Mouse (Mus musculus): ENCODE results near the gene Dus3l.

Gene Dus3l

DNA sequence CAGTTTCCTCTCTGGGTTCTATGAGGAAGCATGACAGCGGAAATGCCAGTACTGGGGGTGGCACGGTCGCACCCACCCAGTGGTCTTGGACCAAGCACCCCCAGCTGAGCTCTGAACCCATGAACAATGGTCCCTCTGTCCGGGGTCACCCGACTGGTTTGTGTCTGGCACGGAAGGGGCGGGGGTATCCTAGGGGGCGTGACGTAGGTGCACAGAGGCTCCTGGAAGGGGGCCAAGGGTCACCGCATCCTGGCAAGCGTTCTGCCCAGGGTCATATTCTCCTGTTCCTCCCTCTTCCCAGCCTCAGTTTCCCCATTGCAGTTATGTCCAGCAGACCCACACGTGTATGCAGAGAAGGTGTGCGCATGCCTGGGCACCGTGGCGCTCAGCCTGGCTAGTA is 11.1 kb upstream of the Dus3l start:
- DNase-seq (ENCODE audit: extremely low read depth, insufficient read length, low spot score), result no peak

GRCm38 (mm10) chr17:56754271-56755185 is 10.0 kb upstream of the Dus3l start:
- DNase-seq (ENCODE audit: extremely low read depth, insufficient read length, low spot score), result no peak

GRCm38 (mm10) chr17:56756703-56757399 is 7.7 kb upstream of the Dus3l start:
- DNase-seq (ENCODE audit: extremely low read depth, insufficient read length, low spot score), result no peak

- DNase-seq (ENCODE audit: extremely low read depth, insufficient read length, low spot score), result no peak
Measured at GRCm38 (mm10) chr17:56757416-56758123, 7.0 kb upstream of the Dus3l start, which contains the start of gene Nrtn. Gene Nrtn, minus strand, starts transcription at chr17:56757530.

DNA sequence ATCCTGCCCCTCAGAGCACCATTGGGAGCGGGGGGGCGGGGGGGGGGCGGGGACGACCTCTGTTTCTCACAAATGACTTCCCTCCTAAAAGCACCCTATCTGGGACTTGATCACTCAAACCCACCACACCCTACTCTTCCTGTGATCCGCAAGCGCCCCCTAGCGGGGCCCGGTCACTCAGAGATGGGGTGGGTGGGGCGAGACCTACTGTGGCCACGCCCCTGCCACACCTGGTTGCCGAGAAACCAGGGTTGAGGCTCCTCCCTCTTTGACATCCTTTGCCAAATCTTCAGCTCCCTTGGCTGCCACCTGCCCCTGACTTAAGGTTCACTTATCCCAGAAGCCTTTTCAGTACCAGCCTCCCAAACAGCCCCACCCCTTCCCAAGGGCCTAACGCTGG is 6.4 kb upstream of the Dus3l start:
- DNase-seq (ENCODE audit: extremely low read depth, insufficient read length, low spot score), result no peak

- DNase-seq (ENCODE audit: extremely low read depth, insufficient read length, low spot score), result no peak
Measured at GRCm38 (mm10) chr17:56759261-56759660, 5.3 kb upstream of the Dus3l start.

DNA sequence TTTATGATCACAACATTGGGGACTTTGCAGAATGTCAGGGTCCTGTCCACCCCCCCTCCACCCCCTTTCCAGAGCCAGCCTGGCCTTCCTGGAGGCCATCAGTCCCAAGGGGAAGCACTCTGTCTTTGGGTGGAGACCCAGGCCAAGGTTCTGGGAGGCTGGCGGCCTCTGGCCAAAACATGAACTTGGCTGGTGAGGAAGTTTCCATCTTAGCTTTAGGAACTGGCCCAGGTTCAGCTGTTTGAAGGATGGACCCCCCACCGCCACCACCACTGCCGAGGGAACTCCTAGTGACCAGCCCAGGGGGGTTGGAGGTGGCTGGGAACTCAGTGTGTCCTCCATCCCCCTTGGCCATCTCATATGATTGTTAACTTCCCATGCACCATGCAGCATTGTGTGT is 3.5 kb upstream of the Dus3l start:
- DNase-seq (ENCODE audit: extremely low read depth, insufficient read length, low spot score), result no peak

DNA sequence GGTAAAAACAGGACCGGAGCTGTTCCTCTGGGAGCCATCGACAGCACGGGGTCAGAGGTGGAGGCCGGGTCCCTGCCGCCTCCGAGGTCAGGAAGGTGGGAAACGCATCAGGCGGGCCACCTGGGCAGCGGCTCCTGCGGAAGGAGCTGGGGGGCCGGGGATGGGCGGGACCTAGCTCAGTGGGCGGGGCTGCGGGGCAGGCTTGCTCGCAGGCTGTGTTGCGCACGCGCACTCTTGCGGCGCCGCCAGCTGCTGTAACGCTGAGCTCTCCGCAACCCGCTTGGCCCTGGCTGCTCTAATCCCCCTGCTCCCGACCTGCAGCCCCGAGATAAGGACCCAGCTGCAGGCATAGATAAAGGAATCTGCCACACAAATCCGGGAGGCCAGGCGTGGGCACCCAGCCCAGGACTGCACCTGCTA is 2.6 kb upstream of the Dus3l start:
- DNase-seq (ENCODE audit: extremely low read depth, insufficient read length, low spot score), result peak; percentile 60

DNA sequence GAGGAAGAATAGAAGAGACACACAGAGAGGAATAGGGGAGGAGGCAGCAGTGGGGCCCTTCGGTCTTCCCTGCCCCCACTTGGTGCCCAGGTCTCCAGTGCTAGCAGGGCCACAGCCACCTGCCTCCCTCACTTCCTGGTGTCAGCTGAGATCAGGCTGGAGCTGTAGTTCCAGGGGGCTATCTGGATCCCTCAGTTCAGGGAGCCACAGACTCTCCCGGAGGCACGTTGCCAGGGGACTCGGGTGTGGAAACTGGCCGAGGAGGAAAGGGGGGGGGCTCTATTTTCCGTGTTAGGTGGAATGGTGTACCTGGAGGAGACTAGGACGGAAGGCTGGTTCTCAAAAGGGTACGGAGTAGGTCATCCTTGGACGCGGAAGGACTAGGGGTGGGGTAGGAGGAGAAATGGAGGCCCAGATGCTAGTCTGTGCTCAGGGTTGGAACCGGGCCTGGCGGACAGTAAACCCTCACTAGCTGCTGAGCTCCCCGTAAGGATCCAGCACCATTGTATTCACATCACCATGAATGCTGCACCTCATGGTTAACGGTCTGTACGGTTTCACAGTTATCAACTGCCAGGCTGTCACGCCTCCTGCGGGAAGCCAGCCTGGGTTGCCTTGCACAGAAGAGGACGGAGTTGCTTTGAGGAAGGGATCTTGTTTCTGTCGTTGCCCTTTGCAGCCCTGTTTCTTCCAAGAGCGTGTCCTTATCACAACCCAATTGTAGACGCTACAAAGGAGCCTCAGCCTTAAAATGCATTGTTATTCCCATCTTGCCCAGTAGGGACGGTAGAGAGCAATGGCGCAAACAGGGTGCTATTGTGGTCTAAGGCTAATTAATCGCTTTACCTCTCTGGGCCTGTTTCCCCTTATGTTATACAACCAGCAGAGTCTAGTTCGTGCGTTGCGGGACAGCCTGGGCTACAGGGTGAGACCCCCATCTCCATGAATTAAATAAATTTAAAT is 1.5 kb upstream of the Dus3l start:
- DNase-seq (ENCODE audit: extremely low read depth, insufficient read length, low spot score), result no peak

GRCm38 (mm10) chr17:56763741-56764250 is 761 bp upstream of the Dus3l start:
- no peak for DNase-seq (ENCODE audit: extremely low read depth, insufficient read length, low spot score)

GRCm38 (mm10) chr17:56765431-56765830 is 874 bp downstream of the Dus3l start:
- no peak for DNase-seq (ENCODE audit: extremely low read depth, insufficient read length, low spot score)

- no peak for DNase-seq (ENCODE audit: extremely low read depth, insufficient read length, low spot score)
Measured at GRCm38 (mm10) chr17:56766631-56767405, 2.3 kb downstream of the Dus3l start.

GRCm38 (mm10) chr17:56767531-56768135 is 3.1 kb downstream of the Dus3l start:
- no peak for DNase-seq (ENCODE audit: extremely low read depth, insufficient read length, low spot score)

DNA sequence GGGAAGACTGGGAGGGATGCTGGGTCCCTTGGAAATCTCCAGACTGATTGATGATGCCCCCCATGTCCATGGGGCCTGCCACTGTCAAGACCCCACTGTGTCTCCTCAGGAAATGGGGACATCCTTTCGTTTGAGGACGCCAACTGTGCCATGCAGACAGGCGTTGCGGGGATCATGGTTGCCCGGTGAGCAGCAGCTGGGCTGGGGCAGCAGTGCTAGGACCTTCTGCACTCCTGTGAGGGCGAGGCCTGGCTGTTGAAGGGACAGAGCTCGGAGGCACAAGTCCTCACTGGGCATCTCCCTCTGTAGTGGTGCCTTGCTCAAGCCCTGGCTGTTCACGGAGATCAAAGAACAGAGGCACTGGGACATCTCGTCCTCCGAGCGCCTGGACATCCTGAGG is 4.4 kb downstream of the Dus3l start:
- no peak for DNase-seq (ENCODE audit: extremely low read depth, insufficient read length, low spot score)

GRCm38 (mm10) chr17:56769950-56770349 is 5.4 kb downstream of the Dus3l start, which contains the start of gene Prr22:
Gene Prr22, plus strand, starts transcription at chr17:56770250.
- no peak for DNase-seq (ENCODE audit: extremely low read depth, insufficient read length, low spot score)

DNA sequence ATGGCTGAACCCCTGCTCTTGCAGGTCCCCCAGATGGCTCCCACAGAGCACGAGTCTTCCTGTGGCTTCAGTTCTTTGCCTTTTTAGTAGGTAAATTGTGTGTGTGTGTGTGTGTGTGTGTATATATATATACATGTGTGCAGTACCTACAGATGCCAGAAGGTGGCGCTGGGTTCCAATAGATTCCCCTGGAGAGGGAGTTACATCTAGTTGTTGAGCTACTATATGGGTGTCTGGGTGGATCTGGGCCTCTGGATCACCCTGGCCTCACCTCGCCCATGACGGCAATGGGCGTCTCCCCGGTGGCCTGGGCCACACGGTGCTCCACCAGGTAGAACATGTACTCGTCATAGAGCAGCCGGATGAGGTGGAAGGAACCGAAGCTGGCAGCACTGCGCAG is 13.0 kb downstream of the Dus3l start:
- DNase-seq (ENCODE audit: extremely low read depth, insufficient read length, low spot score), result no peak

GRCm38 (mm10) chr17:56778779-56779362 is 14.3 kb downstream of the Dus3l start:
- no peak for DNase-seq (ENCODE audit: extremely low read depth, insufficient read length, low spot score)

- DNase-seq (ENCODE audit: extremely low read depth, insufficient read length, low spot score), result no peak
Measured at GRCm38 (mm10) chr17:56780291-56780978, 15.9 kb downstream of the Dus3l start.

Data from 3134 (cell line).